Comparison of ENCODE assay signal across 11 mouse cellular contexts in genomic region chr7:118254015-118254414, GRCm38 (mm10). TPM values are rescaled to one million over a fixed set of nuclear protein-coding genes. Genes with fewer than 3 reads are reported as not detected.
DNase-seq lines count a peak whose midpoint lies in the region; ATAC-seq and TF ChIP-seq lines count a peak whose summit lies in the region.
"Had no signal": no experiment of that assay in that cellular context is flagged by ENCODE, and none has a peak within 500 bp of the region (broad histone marks: within the 10 kb centered on the region; RNA-seq: fewer than 3 reads in every experiment).

No protein-coding gene starts in this region.

- TF ChIP-seq CTCF in heart, postnatal 0 days (IDR thresholded peaks at IDR 0.05; ENCODE audit: low read depth), result no peak

- peak overlapping the region; percentile 59 for H3K27ac ChIP-seq in heart, postnatal 0 days (ENCODE audit: low read depth)
- H3K27ac ChIP-seq in neural tube, embryonic 13.5 days (replicated peaks), result peak overlapping the region; percentile 18; the same call in 1 of the 2 replicates
- H3K27ac ChIP-seq: forebrain, embryonic 15.5 days had no signal

- no peak for DNase-seq in heart, postnatal 0 days (ENCODE audit: low spot score)
- DNase-seq in heart, adult 18-20 months, result no peak
- DNase-seq in neural tube, embryonic 10.5 days (ENCODE audit: extremely low spot score, low spot score), result no peak
- DNase-seq in kidney, postnatal 14 days, result no peak
- DNase-seq: right cerebral cortex, postnatal 4 days had no signal

- H3K9me3 ChIP-seq in heart, postnatal 0 days (replicated peaks; ENCODE audit: control insufficient read depth, low read length), result no peaks in the 10 kb centered on the region
- H3K9me3 ChIP-seq in neural tube, embryonic 13.5 days, result no peaks in the 10 kb centered on the region
- H3K9me3 ChIP-seq: forebrain, embryonic 15.5 days had no signal

- WGBS in heart, postnatal 0 days, result 69% methylated on average over 4 of the region's 4 CpGs
- 47% methylated on average over 4 of the region's 4 CpGs for WGBS in neural tube, embryonic 13.5 days

- H3K4me2 ChIP-seq in heart, postnatal 0 days (ENCODE audit: low read depth, low read length), result no peak overlapping the region
- H3K4me2 ChIP-seq in neural tube, embryonic 13.5 days, result no peak overlapping the region
- H3K4me2 ChIP-seq in myocyte (ENCODE audit: low read depth), result peak overlapping the region; percentile 42
- H3K4me2 ChIP-seq: forebrain, embryonic 15.5 days; liver, embryonic 11.5 days had no signal

- H3K4me3 ChIP-seq in heart, postnatal 0 days (ENCODE audit: low read depth, low read length), result no peak overlapping the region
- no peak overlapping the region for H3K4me3 ChIP-seq in neural tube, embryonic 13.5 days
- H3K4me3 ChIP-seq in myocyte, result no peak overlapping the region
- H3K4me3 ChIP-seq: forebrain, embryonic 15.5 days had no signal

- H3K36me3 ChIP-seq in heart, postnatal 0 days (replicated peaks; ENCODE audit: control insufficient read depth, insufficient read depth, low read length), result no peaks in the 10 kb centered on the region
- H3K36me3 ChIP-seq in neural tube, embryonic 13.5 days, result no peaks in the 10 kb centered on the region
- H3K36me3 ChIP-seq in myocyte (ENCODE audit: control insufficient read depth, insufficient read depth), result no peaks in the 10 kb centered on the region
- H3K36me3 ChIP-seq: forebrain, embryonic 15.5 days had no signal

- H3ac ChIP-seq in myocyte (ENCODE audit: control insufficient read depth, insufficient read length), result no peak overlapping the region

- no peaks in the 10 kb centered on the region for H3K27me3 ChIP-seq in heart, postnatal 0 days (ENCODE audit: control insufficient read depth, insufficient read depth, low read length)
- no peaks in the 10 kb centered on the region for H3K27me3 ChIP-seq in neural tube, embryonic 13.5 days
- H3K27me3 ChIP-seq in myocyte (ENCODE audit: control insufficient read depth, insufficient read depth, insufficient read length), result no peaks in the 10 kb centered on the region
- H3K27me3 ChIP-seq: forebrain, embryonic 15.5 days had no signal

- no peak for TF ChIP-seq POLR2A in myocyte (IDR thresholded peaks at IDR 0.05; ENCODE audit: insufficient read length, low read depth)

- no peak for TF ChIP-seq EP300 in heart, postnatal 0 days (IDR thresholded peaks at IDR 0.05; ENCODE audit: low read depth)

- H3K9ac ChIP-seq in heart, postnatal 0 days (replicated peaks; ENCODE audit: low read depth, low read length), result no peak overlapping the region
- H3K9ac ChIP-seq in neural tube, embryonic 13.5 days, result no peak overlapping the region
- H3K9ac ChIP-seq: forebrain, embryonic 15.5 days had no signal

- ATAC-seq in heart, postnatal 0 days (ENCODE audit: insufficient read depth, low read depth), result no peak
- ATAC-seq in neural tube, embryonic 13.5 days (ENCODE audit: low read depth), result no peak
- no peak for ATAC-seq in granulocyte monocyte progenitor cell, adult 5-6 weeks (replicated peaks; ENCODE audit: poor library complexity, severe bottlenecking)
- ATAC-seq: forebrain, embryonic 15.5 days; intestine, embryonic 16.5 days had no signal

- H3K79me2 ChIP-seq in myocyte (ENCODE audit: control insufficient read depth, insufficient read depth), result no peaks in the 10 kb centered on the region

- H3K4me1 ChIP-seq in heart, postnatal 0 days (ENCODE audit: control insufficient read depth, insufficient read depth), result peaks cover 28% of the 10 kb centered on the region
- peaks cover 9% of the 10 kb centered on the region for H3K4me1 ChIP-seq in neural tube, embryonic 13.5 days (replicated peaks)

TF ChIP-seq in myocyte, 11 proteins besides CTCF, POLR2A, EP300 and RAD21:
- no peak for TF ChIP-seq REST (IDR thresholded peaks at IDR 0.05; ENCODE audit: insufficient read depth, insufficient read length)
- TF ChIP-seq CEBPB (IDR thresholded peaks at IDR 0.05; ENCODE audit: insufficient read depth, poor library complexity, severe bottlenecking), result no peak
- TF ChIP-seq TCF12 (IDR thresholded peaks at IDR 0.05; ENCODE audit: insufficient read depth, poor library complexity, severe bottlenecking), result no peak
- TF ChIP-seq USF1 (IDR thresholded peaks at IDR 0.05; ENCODE audit: low read depth), result no peak
- TF ChIP-seq MAX (IDR thresholded peaks at IDR 0.05; ENCODE audit: low read depth), result no peak
- no peak for TF ChIP-seq MYOG (IDR thresholded peaks at IDR 0.05; ENCODE audit: control insufficient read depth in 1 of 3, insufficient read depth in 1 of 3, insufficient read length in 2 of 3, low read depth in 2 of 3)
- no peak for TF ChIP-seq POLR2AphosphoS2 (IDR thresholded peaks at IDR 0.05; ENCODE audit: insufficient read length, low read depth)
- no peak for TF ChIP-seq TCF3 (IDR thresholded peaks at IDR 0.05; ENCODE audit: insufficient read length, low read depth)
- no peak for TF ChIP-seq MYOD1 (IDR thresholded peaks at IDR 0.05; ENCODE audit: control insufficient read depth in 1 of 3, insufficient read length in 2 of 3, low read depth in 2 of 3)
- no peak for TF ChIP-seq E2F4 (IDR thresholded peaks at IDR 0.05; ENCODE audit: insufficient read depth)
- no peak for TF ChIP-seq SRF (IDR thresholded peaks at IDR 0.05; ENCODE audit: control insufficient read depth, insufficient read length, low read depth)

RNA-seq across cellular contexts. Expression of gene Smg1, which starts 10.5 kb away (rescaled TPM):
- 35.2 and 36.6 TPM in 2 replicates for total RNA-seq in heart, postnatal 0 days (2014; rRNA removed; ENCODE audit: low replicate concordance)
- 8.4 and 8.7 TPM in 2 replicates for polyA plus RNA-seq in heart, postnatal 0 days (2015; fragmentation: Nextera tagmentation; extraction: Ambion mirVana)
- total RNA-seq in heart, adult 18-20 months (2021), result 10 to 100 TPM; 33.4 to 39.3 TPM
- 16.2 and 17.0 TPM in 2 replicates for polyA plus RNA-seq in neural tube, embryonic 13.5 days (2015; fragmentation: Nextera tagmentation; extraction: Ambion mirVana)
- polyA plus RNA-seq in myocyte (2012; fragmentation: generic; extraction: Trizol), result 7.9 TPM
- total RNA-seq in granulocyte monocyte progenitor cell, adult 5-6 weeks (2014; fragmentation: Nextera tagmentation), result 64.7 and 70.6 TPM in 2 replicates
- total RNA-seq in granulocyte monocyte progenitor cell, adult 5-6 weeks (2017), result 37.3 and 48.2 TPM in 2 replicates
